Mouse (Mus musculus): ENCODE measurements around the gene Timp2.

The Timp2 gene

DNA sequence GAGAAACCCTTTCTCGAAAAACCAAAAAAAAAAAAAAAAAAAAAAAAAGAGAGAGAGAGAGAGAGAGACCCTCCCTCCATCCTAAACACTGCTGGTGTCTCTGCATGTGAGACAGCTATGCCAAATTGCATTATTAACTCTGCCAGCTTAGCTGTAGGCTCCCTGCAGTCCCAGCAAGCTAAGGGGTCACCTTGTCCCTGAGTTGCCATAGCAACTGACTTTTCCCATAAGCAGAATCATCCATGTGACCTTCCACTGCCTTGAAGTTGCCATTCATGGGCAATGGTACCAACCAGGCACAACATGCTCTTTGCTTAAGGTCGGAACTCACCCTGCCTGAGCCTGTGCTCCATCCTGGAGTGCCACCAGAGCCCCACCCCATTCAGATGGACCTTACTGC, 60.5 kb downstream of the Timp2 start:
- DNase-seq (ENCODE audit: low read depth, low spot score): peak; percentile 54

DNA sequence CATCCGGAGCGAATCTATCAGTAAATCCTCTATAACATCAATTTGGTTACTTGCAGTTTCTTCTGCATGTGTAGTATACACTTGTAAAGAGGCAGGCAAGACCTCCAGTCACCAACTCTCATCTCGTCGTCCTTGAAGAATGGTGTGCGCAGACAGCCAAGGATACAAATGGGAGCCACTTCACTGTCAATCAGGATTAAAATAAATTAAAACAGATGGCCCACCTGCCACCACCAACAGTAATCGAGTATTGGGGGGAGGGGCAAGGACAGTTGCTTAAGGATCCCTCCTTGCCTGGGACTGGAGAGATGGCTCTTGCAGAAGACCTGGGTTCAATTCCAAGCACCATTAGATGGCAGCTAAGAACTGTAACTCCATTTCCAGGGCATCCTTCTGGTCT, 62.9 kb downstream of the Timp2 start:
- DNase-seq (ENCODE audit: low read depth, low spot score): no peak

DNA sequence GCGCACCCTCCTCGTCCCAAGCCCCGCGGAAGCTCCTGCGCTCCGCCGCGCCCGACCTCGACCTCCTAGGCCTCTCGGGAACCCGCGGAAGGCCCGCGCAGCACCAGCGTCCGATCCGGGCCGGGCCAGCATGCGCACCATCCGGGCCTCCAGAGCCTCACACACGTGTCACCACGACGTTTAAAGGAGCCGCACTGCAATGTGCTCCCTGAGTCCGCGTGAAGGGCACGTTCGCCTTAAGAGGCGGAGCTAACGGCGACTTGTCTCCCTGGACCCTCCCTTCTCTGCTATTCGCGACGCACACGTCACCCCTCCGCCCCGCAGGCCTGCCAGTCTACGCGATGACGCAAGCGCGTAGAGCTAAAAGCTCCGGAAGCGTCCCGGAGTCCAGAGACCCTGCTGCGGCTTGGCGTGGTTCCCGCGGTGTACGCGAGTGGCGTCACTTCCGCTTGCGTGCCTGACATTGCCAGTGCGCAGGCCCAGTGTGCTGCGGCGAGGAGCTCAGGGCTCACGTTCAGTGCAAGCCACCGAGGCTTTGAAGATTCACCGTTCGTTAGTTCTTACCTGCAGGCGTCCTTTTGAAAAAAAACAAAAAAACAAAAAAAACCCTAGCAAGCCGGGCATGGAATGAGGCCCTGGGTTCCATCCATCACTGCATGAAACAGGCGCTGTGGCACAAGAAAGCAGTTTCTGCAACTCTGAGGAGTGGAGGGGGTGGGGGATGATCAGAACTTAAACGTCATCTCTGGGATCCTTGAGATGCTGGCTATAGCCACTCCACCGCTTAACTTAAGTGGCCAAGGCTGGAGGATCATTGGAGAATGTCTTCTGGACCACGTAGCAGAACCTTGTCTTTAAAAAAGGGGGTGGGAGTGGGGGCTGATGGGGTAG, 65.3 kb downstream of the Timp2 start, which contains the start of gene Usp36:
Usp36 (minus strand) TSS at position 246 of the 891 bp plus-strand sequence.
- peak; percentile 100 for DNase-seq (ENCODE audit: low read depth, low spot score)

DNA sequence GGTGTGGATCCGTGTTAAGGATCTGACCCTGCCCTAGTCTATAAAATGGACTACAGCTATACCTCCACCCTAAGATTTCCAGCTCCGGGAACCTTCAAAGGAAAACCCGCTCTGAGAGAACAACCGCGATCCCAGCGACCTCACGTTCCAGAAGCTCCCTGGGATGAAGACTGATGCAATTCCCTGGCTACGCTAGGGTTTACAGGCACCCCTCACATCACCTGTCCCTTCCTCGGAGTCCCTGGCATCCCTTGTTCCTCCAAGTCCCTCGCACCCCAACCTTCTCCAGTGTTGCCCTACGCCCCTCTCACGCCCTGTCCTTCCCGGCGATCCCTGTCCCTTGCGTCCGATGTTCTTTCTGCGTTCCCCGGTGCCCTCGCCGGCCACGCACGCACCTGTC, 66.0 kb downstream of the Timp2 start:
- no peak for DNase-seq (ENCODE audit: low read depth, low spot score)

DNA sequence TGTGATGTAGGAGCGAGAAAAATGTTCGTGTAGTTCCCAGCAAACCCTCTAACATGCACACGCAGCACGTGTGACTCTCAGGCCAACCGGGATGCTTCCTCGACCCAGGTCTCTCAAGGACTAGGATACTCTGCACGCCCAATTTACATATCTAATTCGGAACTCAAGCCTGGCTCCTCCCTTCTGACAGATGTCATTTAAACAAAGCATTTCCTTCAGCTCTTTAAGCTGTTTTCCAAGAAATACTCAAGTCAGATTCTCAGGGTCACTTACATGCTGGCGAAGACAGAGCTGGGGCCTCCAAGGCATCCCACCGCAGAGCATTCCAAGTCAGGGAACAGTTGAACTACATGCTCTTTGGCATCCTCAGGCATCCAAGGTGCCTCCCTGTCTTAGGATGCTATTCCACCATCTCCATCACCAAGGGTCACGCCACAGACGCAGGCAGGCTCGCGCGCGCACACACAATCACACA, 66.5 kb downstream of the Timp2 start:
- peak; percentile 50 for DNase-seq (ENCODE audit: low read depth, low spot score)

DNA sequence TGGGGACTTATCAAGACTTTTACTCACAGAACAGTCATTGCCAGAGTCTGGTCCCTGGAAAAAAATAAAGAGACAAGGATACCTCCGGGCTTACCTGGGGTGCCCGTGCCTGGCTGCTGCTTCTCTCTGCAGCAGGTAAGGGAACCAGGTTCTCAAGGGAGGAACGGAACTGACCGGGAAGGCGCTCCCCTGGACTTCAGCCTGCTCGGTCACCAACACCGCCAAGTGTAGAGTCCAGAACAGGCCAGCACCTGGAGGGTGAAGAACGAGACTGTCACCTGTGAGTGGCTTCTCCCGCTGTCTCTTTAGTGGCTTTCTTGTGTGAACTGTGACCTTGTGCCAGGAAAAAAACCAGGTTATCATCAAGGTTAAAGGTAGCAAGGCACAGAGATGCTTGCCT, 68.0 kb downstream of the Timp2 start:
- DNase-seq (ENCODE audit: low read depth, low spot score): no peak

DNA sequence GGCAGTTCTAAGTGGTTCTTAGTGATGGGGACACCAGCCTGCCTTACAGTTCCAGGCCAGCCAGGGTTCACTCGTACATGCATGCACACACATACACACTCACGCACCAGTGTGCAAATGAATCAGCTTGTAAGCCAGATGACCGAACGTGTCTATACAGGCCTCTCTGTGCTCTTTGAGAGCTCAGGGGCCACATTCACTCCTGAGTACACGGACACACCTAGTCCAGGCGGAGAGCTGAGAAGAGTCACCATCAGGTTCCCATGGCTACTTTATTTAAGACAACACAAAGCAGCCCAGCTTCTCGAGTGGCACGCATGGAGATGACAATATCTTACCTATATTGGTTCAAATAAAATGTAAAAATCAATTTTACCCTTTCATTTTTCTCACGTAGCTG, 69.1 kb downstream of the Timp2 start:
- no peak for DNase-seq (ENCODE audit: low read depth, low spot score)

DNA sequence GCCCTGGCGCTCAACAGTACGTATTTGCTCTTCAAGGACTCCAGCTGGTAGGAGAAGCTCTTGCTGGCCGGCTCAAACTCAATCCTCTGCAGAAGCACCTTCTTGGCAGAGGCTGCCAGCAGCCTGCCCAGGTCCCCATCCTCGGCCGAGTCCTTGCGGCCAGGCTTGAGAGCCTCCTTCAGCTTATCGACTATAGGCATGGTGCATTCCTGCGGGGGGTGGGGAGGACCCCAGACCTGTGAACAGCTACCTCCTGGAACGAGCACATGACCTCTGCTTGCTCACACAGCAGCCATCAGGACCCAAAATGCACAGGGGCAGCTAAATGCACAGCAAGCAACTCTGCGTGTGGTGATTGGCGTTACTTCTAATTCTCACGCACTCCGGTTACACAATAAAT, 69.7 kb downstream of the Timp2 start:
- DNase-seq (ENCODE audit: low read depth, low spot score): no peak

DNA sequence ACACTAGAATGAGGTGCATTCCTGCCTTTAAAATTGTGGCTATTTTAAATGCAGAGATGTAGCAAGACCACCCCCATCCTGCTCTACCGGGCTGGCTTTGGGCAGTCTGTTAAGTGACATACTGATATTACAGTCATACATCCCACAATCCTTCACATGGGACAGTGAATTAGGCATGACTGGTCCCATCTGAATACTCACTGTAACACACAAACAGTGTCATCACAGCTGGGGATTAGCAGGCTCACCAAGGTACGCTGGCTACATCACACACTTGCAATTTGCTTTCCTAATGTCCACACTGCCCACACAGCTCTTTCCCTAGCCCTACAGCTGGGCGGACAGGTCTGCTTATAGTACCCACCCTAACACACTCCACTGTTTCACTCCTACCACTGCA, 75.3 kb downstream of the Timp2 start:
- DNase-seq (ENCODE audit: low read depth, low spot score): no peak

DNA sequence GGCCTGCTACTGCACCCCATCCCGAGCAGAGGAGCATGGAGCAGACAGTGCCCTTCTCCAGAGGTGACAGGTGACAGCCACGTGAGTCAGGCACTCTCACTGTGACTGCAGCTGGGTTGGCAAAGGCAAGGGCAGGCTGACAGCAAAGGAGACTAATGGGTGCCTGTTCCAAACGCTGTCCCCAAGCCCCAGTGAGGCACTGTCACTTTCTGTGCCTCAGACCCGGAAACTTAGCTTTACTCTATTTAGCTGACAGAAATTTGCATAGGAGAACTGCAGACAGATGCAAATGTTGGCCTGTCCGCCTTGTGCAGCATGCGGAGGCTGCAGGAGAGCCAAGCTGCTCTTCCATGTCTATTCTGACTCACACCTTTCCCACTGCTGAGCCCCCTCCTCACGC, 79.2 kb downstream of the Timp2 start:
- peak; percentile 60 for DNase-seq (ENCODE audit: low read depth, low spot score)

DNA sequence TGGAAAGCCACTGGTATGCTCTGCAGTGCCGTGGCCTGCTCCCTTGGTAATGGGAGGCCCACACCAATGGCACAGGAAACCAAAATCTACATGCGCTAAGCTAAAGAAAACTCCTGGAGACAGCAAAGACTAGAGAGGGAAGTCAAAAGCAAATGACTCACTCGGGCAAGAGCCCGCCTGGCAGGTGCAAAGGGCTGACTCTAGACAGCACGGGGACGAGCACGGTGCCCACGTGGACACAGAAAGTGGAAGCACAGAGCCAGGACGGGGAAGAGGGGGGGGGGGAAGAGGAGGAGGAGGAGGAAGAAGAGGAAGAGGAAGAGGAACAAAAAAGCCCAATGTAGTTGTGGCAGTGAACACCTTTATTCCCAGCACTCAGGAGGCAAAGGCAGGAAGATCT, 80.4 kb downstream of the Timp2 start:
- DNase-seq (ENCODE audit: low read depth, low spot score): peak; percentile 39

DNA sequence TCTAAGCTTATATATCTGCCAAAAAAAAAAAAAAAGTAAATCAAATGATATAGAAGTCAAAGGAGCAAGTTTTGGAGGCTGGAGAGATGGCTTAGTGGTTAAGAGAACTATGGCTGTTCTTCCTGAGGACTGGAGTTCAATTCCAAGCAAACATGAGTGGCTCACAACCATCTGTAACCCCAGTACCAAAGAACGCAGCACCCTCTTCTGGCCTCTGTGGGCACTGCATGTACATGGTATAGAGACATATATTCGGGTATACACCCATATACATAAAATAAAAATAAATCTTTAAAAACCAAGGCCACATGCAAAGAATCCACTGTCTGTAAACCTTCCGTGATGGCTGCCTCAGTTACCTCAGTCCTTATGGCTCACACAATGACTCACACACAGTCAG, 85.7 kb downstream of the Timp2 start:
- no peak for DNase-seq (ENCODE audit: low read depth, low spot score)

DNA sequence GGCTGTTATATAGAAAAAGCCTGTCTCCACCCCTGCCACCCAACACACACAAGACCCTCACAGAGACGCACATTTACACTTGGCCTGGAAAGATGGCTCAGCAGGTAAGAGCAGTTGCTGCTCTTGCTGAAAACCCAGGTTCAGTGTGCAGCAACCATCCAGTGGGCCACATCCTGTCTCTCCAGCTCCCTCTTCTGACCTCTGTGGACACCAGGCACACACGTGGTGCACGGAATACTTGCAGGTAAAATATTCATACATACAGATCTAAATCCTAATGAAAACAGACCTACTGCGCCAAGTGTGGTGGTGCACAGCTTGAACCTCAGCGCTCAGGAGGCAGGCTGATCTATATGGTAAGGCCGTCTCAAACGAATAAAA, 88.9 kb downstream of the Timp2 start:
- DNase-seq (ENCODE audit: low read depth, low spot score): no peak

DNA sequence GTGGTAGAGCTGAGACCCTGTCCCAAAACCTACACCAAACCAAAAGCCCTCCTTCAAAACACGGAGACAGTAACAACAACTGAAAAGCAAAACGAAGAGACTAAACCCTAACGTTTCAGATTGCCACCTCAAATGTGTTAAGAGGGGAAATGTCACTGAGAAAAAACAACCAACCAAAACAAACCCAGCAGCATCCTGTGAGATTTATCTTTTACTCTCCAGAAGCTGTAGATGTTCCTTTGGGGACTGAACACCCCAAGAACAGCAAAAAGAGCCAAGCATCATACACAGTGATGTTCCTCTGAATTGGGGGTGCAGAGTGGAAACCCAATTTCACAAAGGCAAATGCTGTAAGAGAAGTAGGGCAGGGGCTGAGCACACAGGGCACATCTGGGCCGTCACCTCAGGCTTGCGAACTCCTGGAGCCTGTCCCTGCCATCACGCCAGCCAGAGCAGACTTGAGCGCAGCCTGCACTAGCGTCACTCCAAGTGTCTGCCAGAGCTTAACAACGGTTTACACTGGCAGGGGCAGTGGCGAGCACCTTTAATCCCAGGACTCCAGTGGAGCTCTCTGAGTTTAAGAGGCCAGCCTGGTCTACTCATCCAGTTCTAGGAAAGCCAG, 89.4 kb downstream of the Timp2 start:
- no peak for DNase-seq (ENCODE audit: low read depth, low spot score)

DNA sequence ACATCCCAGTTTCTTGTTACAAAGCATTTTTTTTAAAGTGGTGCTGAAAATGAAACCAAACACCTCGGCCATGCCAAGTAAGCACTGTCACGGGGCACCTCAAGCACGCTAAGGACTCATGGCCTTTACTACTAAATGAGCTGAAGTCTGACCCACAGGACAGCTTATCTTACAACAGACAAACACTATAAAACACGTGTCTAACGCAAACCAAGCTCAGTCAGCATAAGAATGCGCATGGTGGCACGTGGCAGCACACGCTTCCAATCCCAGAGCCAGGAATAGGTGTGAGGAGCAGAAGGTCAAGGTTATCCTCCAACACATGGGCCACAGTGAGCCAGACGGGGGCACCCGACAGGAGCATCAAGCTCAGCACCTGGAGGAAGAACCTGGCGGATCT, 89.9 kb downstream of the Timp2 start:
- DNase-seq (ENCODE audit: low read depth, low spot score): no peak

DNA sequence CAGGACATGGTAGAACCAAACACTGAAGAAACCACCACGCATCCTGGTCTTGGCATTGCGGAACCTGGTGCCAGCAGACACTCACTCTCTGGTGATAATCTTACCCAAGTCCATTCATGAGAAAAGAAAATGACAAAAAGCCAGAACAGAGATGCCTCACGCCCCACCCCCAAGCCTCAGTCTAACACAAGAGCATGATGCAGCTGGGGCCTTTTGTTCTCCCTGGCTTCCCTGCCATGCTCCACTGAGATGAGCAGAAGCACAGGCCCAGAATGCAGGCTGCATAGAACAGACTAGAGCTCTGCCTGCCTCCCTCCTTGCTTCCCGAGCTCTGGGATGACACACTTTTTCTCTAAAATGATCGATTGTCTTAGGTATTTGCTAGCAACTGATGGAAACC, 92.4 kb downstream of the Timp2 start:
- DNase-seq (ENCODE audit: low read depth, low spot score): peak; percentile 69

DNA sequence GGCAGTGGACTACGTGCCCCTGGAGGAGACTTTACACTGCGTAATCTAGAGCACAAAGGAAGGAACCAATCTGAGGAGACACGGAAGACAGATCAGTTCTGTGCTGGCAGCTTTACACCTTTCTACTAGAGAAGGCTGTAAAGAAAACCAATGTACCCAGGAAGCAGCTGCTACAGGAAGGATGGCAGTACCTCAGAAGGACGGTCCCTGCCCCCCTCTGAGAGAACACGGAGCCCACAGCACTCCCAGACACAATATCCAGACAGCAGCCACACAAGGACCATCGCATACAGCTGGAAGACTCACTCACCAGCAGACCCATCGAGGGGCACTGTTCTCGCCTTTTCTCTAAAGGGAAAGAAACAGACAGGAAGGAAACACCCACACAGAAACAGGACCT, 95.5 kb downstream of the Timp2 start:
- peak; percentile 29 for DNase-seq (ENCODE audit: low read depth, low spot score)

DNA sequence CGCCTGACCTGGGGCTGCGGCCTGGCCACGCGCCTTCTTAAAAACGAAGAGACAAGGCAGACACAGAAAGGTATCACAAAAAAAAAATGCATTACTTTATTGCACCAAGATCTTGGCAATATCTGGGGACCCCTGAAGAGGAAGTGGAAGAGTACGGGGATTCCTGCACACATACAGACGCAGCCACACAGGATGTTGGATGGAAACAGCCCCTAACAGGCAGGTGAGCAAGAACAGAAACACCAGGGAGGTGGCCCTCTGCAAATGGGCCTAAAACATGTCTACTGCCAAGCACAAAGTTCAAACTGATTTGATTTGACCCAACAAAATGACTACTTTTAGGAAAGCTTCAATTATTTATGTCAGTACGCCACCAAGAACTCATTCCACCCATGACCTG, 96.0 kb downstream of the Timp2 start:
- no peak for DNase-seq (ENCODE audit: low read depth, low spot score)

DNA sequence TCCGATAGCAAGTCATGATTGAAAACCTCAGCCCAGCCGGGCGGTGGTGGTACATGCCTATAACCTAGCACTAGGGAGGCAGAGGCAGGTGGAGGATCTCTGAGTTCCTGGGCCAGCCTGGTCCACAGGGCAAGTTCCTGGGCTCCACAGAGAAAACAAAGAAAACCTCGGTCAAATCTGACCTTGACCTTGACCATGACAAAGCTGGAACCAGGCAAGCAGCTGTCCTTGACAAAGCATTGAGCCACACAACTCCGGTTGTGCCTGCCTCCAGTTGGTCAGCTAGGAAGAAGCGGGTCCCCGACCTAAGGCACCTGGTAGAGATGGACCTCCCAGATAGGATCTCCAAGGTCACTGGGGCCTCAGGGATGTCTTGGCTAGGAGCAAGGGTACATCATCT, 99.2 kb downstream of the Timp2 start:
- DNase-seq (ENCODE audit: low read depth, low spot score): no peak

DNA sequence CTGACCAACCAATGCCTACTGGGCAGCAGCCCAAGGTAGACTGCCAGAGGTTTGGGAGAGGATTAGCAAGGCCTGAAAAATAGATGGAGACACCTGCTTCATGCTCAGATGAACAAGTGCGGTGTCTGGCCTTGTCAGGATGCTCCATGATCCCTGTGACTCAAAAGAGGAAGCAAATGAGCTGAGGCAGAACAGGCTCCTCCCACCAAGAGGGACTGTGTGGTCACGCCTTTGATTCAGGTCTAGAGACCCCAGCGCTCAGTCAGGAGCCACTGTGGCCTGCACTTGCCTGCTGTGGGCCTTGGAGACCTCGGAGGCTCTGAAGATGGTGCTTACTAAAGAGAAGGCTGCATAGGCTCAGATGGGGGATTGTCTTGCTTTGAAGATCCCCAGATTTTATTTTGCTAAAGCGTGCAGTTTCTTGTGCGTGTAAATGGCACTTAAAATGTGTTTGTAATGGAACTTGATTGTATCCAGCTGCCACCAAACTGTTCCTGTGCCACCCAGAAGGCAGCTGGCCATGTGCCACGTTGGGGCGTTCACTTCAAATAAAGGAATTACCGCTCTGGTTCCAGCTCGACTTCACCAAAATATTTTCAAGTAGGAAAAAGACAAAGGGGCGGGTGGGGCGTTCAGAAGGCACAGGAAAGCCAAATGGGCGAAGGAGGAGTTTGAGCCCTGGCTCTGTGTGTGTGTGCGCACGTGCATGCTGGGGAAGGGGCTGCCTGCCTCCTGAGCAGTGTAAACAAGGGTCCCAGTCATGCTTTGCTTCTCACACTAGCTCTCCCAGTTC, 101.2 kb downstream of the Timp2 start:
- DNase-seq (ENCODE audit: low read depth, low spot score): peak; percentile 97

DNA sequence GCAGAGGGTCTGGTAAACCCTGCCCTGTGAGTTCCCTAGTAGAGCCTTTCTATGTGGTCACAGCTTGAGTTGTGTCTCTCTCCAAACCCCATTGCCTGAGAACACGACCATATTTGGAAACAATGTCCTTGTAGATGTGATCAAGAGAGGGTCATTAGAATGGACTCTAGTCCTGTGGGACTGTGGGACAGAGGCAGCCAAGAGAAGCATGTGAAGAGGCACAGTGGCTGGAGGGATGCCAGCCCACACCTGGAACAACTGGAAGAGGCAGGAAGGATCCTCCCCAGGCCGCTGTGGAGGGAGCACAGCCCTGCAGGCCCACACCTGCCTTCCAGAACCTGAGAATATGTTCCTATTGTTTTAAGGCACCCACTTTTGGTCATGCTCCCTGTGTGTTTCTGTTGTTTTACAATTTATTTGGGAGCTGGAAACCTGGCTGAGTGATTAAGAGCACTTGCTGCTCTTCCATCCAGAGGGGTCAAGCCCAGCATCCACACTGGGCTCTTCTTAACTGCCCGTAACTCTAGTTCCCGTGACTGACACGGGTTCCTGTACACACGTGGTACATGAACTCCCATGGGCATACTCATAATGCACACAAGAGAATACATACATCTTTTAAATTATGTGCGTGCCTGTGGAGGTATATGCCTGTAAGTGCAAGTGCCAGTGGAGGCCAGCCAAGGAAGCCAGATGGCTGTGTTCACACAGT, 101.9 kb downstream of the Timp2 start:
- no peak for DNase-seq (ENCODE audit: low read depth, low spot score)
